Comparison of ENCODE assay signal across 18 mouse cellular contexts in genomic region chr16:25615229-25615628, GRCm38 (mm10).
"Had no signal": no experiment of that assay in that cellular context is flagged by ENCODE, and none has a peak within 500 bp of the region (broad histone marks: within the 10 kb centered on the region; RNA-seq: fewer than 3 reads in every experiment).

No protein-coding gene starts in this region.

- H3K9ac ChIP-seq: lung, embryonic 14.5 days; midbrain, embryonic 13.5 days; midbrain, embryonic 15.5 days; neural tube, embryonic 13.5 days; neural tube, embryonic 15.5 days had no signal

- DNase-seq: lung, adult 18-20 months; lung, embryonic 14.5 days; lung, postnatal 10 days; lung, postnatal 4 days; retina, postnatal 1 day; right cerebral cortex, adult 18-20 months; right cerebral cortex, postnatal 25 days; right cerebral cortex, postnatal 4 days; spleen, adult 18-20 months; thymus, adult 18-20 months; thymus, postnatal 14 days; thymus, postnatal 36 days had no signal

- H3K27me3 ChIP-seq: midbrain, embryonic 13.5 days; midbrain, embryonic 15.5 days; neural tube, embryonic 13.5 days; neural tube, embryonic 15.5 days had no signal

- H3K36me3 ChIP-seq: midbrain, embryonic 10.5 days; midbrain, embryonic 13.5 days; midbrain, embryonic 15.5 days; neural tube, embryonic 13.5 days; neural tube, embryonic 15.5 days had no signal

- H3K4me1 ChIP-seq: midbrain, embryonic 10.5 days; midbrain, embryonic 13.5 days; midbrain, embryonic 15.5 days; neural tube, embryonic 13.5 days; neural tube, embryonic 15.5 days had no signal

- H3K9me3 ChIP-seq: midbrain, embryonic 10.5 days; midbrain, embryonic 13.5 days; midbrain, embryonic 15.5 days; neural tube, embryonic 13.5 days; neural tube, embryonic 15.5 days had no signal

- H3K4me2 ChIP-seq: lung, embryonic 14.5 days; midbrain, embryonic 13.5 days; midbrain, embryonic 15.5 days; neural tube, embryonic 13.5 days; neural tube, embryonic 15.5 days had no signal

- H3K4me3 ChIP-seq: midbrain, embryonic 10.5 days; midbrain, embryonic 13.5 days; midbrain, embryonic 15.5 days; myocyte; neural tube, embryonic 13.5 days; neural tube, embryonic 15.5 days had no signal

- H3K27ac ChIP-seq: midbrain, embryonic 10.5 days; midbrain, embryonic 13.5 days; midbrain, embryonic 15.5 days; neural tube, embryonic 13.5 days; neural tube, embryonic 15.5 days had no signal

- ATAC-seq: midbrain, embryonic 13.5 days; midbrain, embryonic 15.5 days had no signal
